In genomic region chr2:17945369-17945915, GRCm38 (mm10) we compare ENCODE assay signal across 18 mouse cellular contexts. TPM values are rescaled to one million over a fixed set of nuclear protein-coding genes. Genes with fewer than 3 reads are reported as not detected.
"Had no signal": no experiment of that assay in that cellular context is flagged by ENCODE, and none has a peak within 500 bp of the region (broad histone marks: within the 10 kb centered on the region; RNA-seq: fewer than 3 reads in every experiment).

No protein-coding gene starts in this region.

- H3K27me3 ChIP-seq: limb, embryonic 12.5 days; liver, embryonic 13.5 days; lung, embryonic 15.5 days; midbrain, embryonic 12.5 days; stomach, embryonic 15.5 days had no signal

- H3K36me3 ChIP-seq: limb, embryonic 12.5 days; liver, embryonic 13.5 days; lung, embryonic 15.5 days; midbrain, embryonic 12.5 days; stomach, embryonic 15.5 days had no signal

- H3K9me3 ChIP-seq: limb, embryonic 12.5 days; liver, embryonic 13.5 days; lung, embryonic 15.5 days; midbrain, embryonic 12.5 days; stomach, embryonic 15.5 days had no signal

- H3K4me2 ChIP-seq: limb, embryonic 12.5 days; liver, embryonic 13.5 days; lung, embryonic 15.5 days; midbrain, embryonic 12.5 days; stomach, embryonic 15.5 days had no signal

- H3K4me1 ChIP-seq: limb, embryonic 12.5 days; liver, embryonic 13.5 days; midbrain, embryonic 12.5 days; stomach, embryonic 15.5 days had no signal

- H3K9ac ChIP-seq: limb, embryonic 12.5 days; liver, embryonic 13.5 days; liver, postnatal 0 days; lung, embryonic 15.5 days; midbrain, embryonic 12.5 days; stomach, embryonic 15.5 days had no signal

- DNase-seq: kidney, adult 11 months; kidney, postnatal 14 days; liver, embryonic 13.5 days; liver, postnatal 0 days; right cerebral cortex, postnatal 14 days had no signal

- H3K27ac ChIP-seq: limb, embryonic 12.5 days; liver, embryonic 13.5 days; lung, embryonic 15.5 days; midbrain, embryonic 12.5 days; stomach, embryonic 15.5 days had no signal

- ATAC-seq: liver, postnatal 0 days; midbrain, embryonic 16.5 days had no signal

- H3K4me3 ChIP-seq: limb, embryonic 12.5 days; liver, embryonic 13.5 days; lung, embryonic 15.5 days; midbrain, embryonic 12.5 days; stomach, embryonic 15.5 days had no signal

RNA-seq across cellular contexts. Expression of gene H2al2a, which starts 51.3 kb away (rescaled TPM):
- total RNA-seq: layer of hippocampus, postnatal 25 days; left cerebral cortex, adult 8-10 months; left cerebral cortex, postnatal 25 days; megakaryocyte-erythroid progenitor cell, adult 5-6 weeks had no signal
- polyA plus RNA-seq: kidney, embryonic 14.5 days; large intestine, adult 2 months; limb, embryonic 12.5 days; liver, embryonic 13.5 days; liver, postnatal 0 days; lung, embryonic 15.5 days; midbrain, embryonic 12.5 days; midbrain, embryonic 16.5 days; neural tube, embryonic 14.5 days; spleen, adult 2 months; stomach, embryonic 15.5 days had no signal
